Mouse (Mus musculus) cerebellum, adult 2 months (tissue): ENCODE measurements around the gene Akap1.

Experiments
- CTCF ChIP-seq: fragments of 200-500 bp; IDR thresholded peaks from 2 replicates; pipeline ENCODE4 v1.5.1; 2011; ENCODE audit warnings: low read depth, mild to moderate bottlenecking, control low read depth, low read length, moderate library complexity, borderline replicate concordance; ENCODE audit not compliant: insufficient read depth
- POLR2A ChIP-seq: fragments of 200-500 bp; IDR thresholded peaks from 2 replicates; pipeline ENCODE4 v1.6.1; 2011; ENCODE audit warnings: low read length, control low read depth, borderline replicate concordance; ENCODE audit not compliant: insufficient read depth

- TF ChIP-seq CTCF: no peak
- TF ChIP-seq POLR2A: no peak
Measured at GRCm38 (mm10) chr11:88857311-88858005, 6.9 kb downstream of the Akap1 start.
